Mouse (Mus musculus) thymus, adult 2 months (tissue): Measurements from ENCODE around the gene Gm49388.

Experiments used
- CTCF ChIP-seq: fragments of 200-500 bp; IDR thresholded peaks from 2 replicates; pipeline ENCODE4 v1.5.1; 2012; ENCODE audit warnings: mild to moderate bottlenecking, control low read depth, low read length, moderate library complexity, borderline replicate concordance; ENCODE audit not compliant: control insufficient read depth, poor library complexity, insufficient read depth; ENCODE audit errors: extremely low read depth
- POLR2A ChIP-seq: fragments of 200-500 bp; IDR thresholded peaks from 2 replicates; pipeline ENCODE4 v1.6.1; 2012; ENCODE audit warnings: mild to moderate bottlenecking, low read length, control low read depth, moderate library complexity; ENCODE audit not compliant: control insufficient read depth, poor library complexity, insufficient read depth; ENCODE audit errors: extremely low read depth

GRCm38 (mm10) chr7:127772557-127772956 is 12.9 kb upstream of the Gm49388 start:
- TF ChIP-seq CTCF: no peak
- TF ChIP-seq POLR2A: no peak
